Mouse (Mus musculus) CH12.LX (cell line): Measurements from ENCODE around the gene Gpr108. TPM values are rescaled to one million over a fixed set of nuclear protein-coding genes. Genes with fewer than 3 reads are reported as not detected.

Experiments
- DNase-seq: peaks from one replicate; pipeline ENCODE4 v3.0.0-alpha.2; 2013; ENCODE audit errors: extremely low read depth
- H3K27ac ChIP-seq: 2 replicates; pipeline ENCODE4 v1.5.1; 2012; ENCODE audit warnings: low read depth, mild to moderate bottlenecking, control low read depth, moderate library complexity; ENCODE audit not compliant: insufficient read depth
- H3K27me3 ChIP-seq: replicated peaks from 2 replicates; pipeline ENCODE3; 2012; ENCODE audit warnings: inconsistent platforms
- H3K36me3 ChIP-seq, 2 experiments: replicated peaks in 1 of 2; 2 replicates each; pipeline versions ENCODE3 to v1.6.1; 2012; ENCODE audit warnings: inconsistent platforms in 1 of 2, low read length in 1 of 2, mild to moderate bottlenecking in 1 of 2, mixed read lengths in 1 of 2, moderate library complexity in 1 of 2; ENCODE audit not compliant: control insufficient read depth in 1 of 2, insufficient read depth in 1 of 2
- H3K4me1 ChIP-seq, 2 experiments: 2 replicates each; pipeline ENCODE4 v1.6.1; 2012; ENCODE audit warnings: inconsistent platforms in 1 of 2, moderate library complexity in 1 of 2; ENCODE audit not compliant: insufficient read depth in 2 of 2, control insufficient read depth in 1 of 2
- H3K4me2 ChIP-seq: 2 replicates; pipeline ENCODE4 v1.6.1; 2012; ENCODE audit warnings: low read depth, mild to moderate bottlenecking, control low read depth; ENCODE audit not compliant: poor library complexity, insufficient read depth, severe bottlenecking
- H3K4me3 ChIP-seq, 3 experiments: fragments of 150-350 bp in 1 of 3; sonication (generic) in 1 of 3; replicated peaks in 1 of 3; 2 replicates each; pipeline versions ENCODE3 to v1.5.1; 2011 to 2012; ENCODE audit warnings: low read depth in 2 of 3, low read length in 2 of 3, mild to moderate bottlenecking in 2 of 3, moderate library complexity in 2 of 3, control low read depth in 1 of 3, improper control_type of control experiment in 1 of 3, inconsistent platforms in 1 of 3, mixed read lengths in 1 of 3; ENCODE audit not compliant: poor library complexity in 1 of 3
- H3K79me2 ChIP-seq: replicated peaks from 2 replicates; pipeline ENCODE4 v1.6.1; 2012; ENCODE audit warnings: mild to moderate bottlenecking, moderate library complexity; ENCODE audit not compliant: control insufficient read depth, poor library complexity, insufficient read depth, severe bottlenecking; ENCODE audit errors: extremely low read depth
- H3K9ac ChIP-seq: 2 replicates; pipeline ENCODE4 v1.6.1; 2012; ENCODE audit warnings: low read depth, mild to moderate bottlenecking, control low read depth, moderate library complexity; ENCODE audit not compliant: insufficient read depth
- H3K9me3 ChIP-seq: replicated peaks from 2 replicates; pipeline ENCODE3; 2012; ENCODE audit warnings: low read length, inconsistent platforms, mixed read lengths
- BHLHE40 ChIP-seq: IDR thresholded peaks from 2 replicates; pipeline ENCODE4 v1.6.1; 2011; ENCODE audit warnings: mild to moderate bottlenecking, low read depth, low read length, improper control_type of control experiment
- CHD1 ChIP-seq: IDR thresholded peaks from 2 replicates; pipeline ENCODE4 v1.6.1; 2012; ENCODE audit warnings: low read depth, low read length, improper control_type of control experiment, inconsistent platforms
- CHD2 ChIP-seq: IDR thresholded peaks from 2 replicates; pipeline ENCODE4 v1.6.1; 2011; ENCODE audit warnings: low read length, improper control_type of control experiment
- E2F4 ChIP-seq: IDR thresholded peaks from 2 replicates; pipeline ENCODE4 v1.6.1; 2011; ENCODE audit warnings: low read depth, low read length, improper control_type of control experiment; ENCODE audit not compliant: insufficient replicate concordance
- ELF1 ChIP-seq: IDR thresholded peaks from 2 replicates; pipeline ENCODE4 v1.6.1; 2014; ENCODE audit warnings: low read depth, mild to moderate bottlenecking, inconsistent platforms, low read length, improper control_type of control experiment
- EP300 ChIP-seq: IDR thresholded peaks from 2 replicates; pipeline ENCODE4 v1.6.1; 2011; ENCODE audit warnings: low read length, improper control_type of control experiment
- ETS1 ChIP-seq: conservative IDR thresholded peaks from 2 replicates; pipeline ENCODE4 v1.6.1; 2012; ENCODE audit warnings: low read depth, mild to moderate bottlenecking, inconsistent platforms, low read length, improper control_type of control experiment, moderate library complexity
- JUND ChIP-seq: conservative IDR thresholded peaks from 2 replicates; pipeline ENCODE4 v1.6.1; 2011; ENCODE audit warnings: low read depth, low read length, improper control_type of control experiment
- KAT2A ChIP-seq: IDR thresholded peaks from 2 replicates; pipeline ENCODE4 v1.6.1; 2012; ENCODE audit warnings: low read length, improper control_type of control experiment, inconsistent platforms; ENCODE audit not compliant: insufficient replicate concordance
- MAFK ChIP-seq: IDR thresholded peaks from 2 replicates; pipeline ENCODE4 v1.6.1; 2011; ENCODE audit warnings: low read length, improper control_type of control experiment; ENCODE audit not compliant: insufficient replicate concordance
- MAZ ChIP-seq: IDR thresholded peaks from 2 replicates; pipeline ENCODE4 v1.6.1; 2012; ENCODE audit warnings: low read depth, mild to moderate bottlenecking, inconsistent platforms, low read length, improper control_type of control experiment, moderate library complexity
- MEF2A ChIP-seq: IDR thresholded peaks from 2 replicates; pipeline ENCODE4 v1.6.1; 2014; ENCODE audit warnings: low read depth, mild to moderate bottlenecking, inconsistent platforms, low read length, improper control_type of control experiment, borderline replicate concordance
- MYC ChIP-seq: IDR thresholded peaks from 2 replicates; pipeline ENCODE4 v1.6.1; 2011; ENCODE audit warnings: low read depth, mild to moderate bottlenecking, improper control_type of control experiment, low read length
- NELFE ChIP-seq: IDR thresholded peaks from 2 replicates; pipeline ENCODE4 v1.6.1; 2011; ENCODE audit warnings: low read depth, low read length, improper control_type of control experiment
- SIN3A ChIP-seq: IDR thresholded peaks from 2 replicates; pipeline ENCODE4 v1.6.1; 2012; ENCODE audit warnings: low read length, improper control_type of control experiment, inconsistent platforms
- TBP ChIP-seq: conservative IDR thresholded peaks from 2 replicates; pipeline ENCODE4 v1.6.1; 2011; ENCODE audit warnings: low read depth, low read length, improper control_type of control experiment
- TCF12 ChIP-seq: IDR thresholded peaks from 2 replicates; pipeline ENCODE4 v1.6.1; 2014; ENCODE audit warnings: low read depth, mild to moderate bottlenecking, inconsistent platforms, low read length, improper control_type of control experiment
- ZC3H11A ChIP-seq: IDR thresholded peaks from 2 replicates; pipeline ENCODE4 v1.6.1; 2012; ENCODE audit warnings: low read depth, mild to moderate bottlenecking, inconsistent platforms, low read length, improper control_type of control experiment
- ZKSCAN1 ChIP-seq: IDR thresholded peaks from 2 replicates; pipeline ENCODE4 v1.6.1; 2012; ENCODE audit warnings: low read depth, inconsistent platforms, low read length, improper control_type of control experiment, borderline replicate concordance
- ZNF384 ChIP-seq: IDR thresholded peaks from 2 replicates; pipeline ENCODE4 v1.6.1; 2012; ENCODE audit warnings: low read depth, low read length, improper control_type of control experiment, inconsistent platforms
- dilution Hi-C: fragments of 300-500 bp; cut with MboI; formaldehyde crosslinking; loops from 2 replicates; pipeline ENCODE4 v1.14.3; 2020; ENCODE audit warnings: low sequenced_read_pairs; ENCODE audit not compliant: extremely low pct_unique_long_range_greater_than_20kb, extremely low pct_ligation_motif_present
- in situ Hi-C: fragments of 300-500 bp; cut with MboI; formaldehyde crosslinking; loops from 3 replicates; pipeline ENCODE4 v1.14.3; 2019; ENCODE audit warnings: low sequenced_read_pairs, low pct_ligation_motif_present, low pct_unique_long_range_greater_than_20kb, mixed read lengths
- polyA plus RNA-seq: library from polyadenylated mRNA; unstranded; fragments of >175 nt; gene quantifications from 2 replicates; pipeline ENCODE4 v1.2.1, GENCODE M21; 2012; ENCODE audit warnings: low read depth; ENCODE audit not compliant: insufficient read length
- total RNA-seq, 2 experiments: library from RNA; depleted of rRNA; stranded (reverse); fragments of 300-350 nt in 1 of 2; fragments of >200 nt in 1 of 2; gene quantifications; 2 replicates each; pipeline ENCODE4 v1.2.3; 2012 to 2014

The Gpr108 gene
- total and polyA plus RNA-seq, 3 experiments: 20.2 to 32.0 (median 25.0) TPM

GRCm38 (mm10) chr17:57231321-57231771 is 16.9 kb downstream of the Gpr108 start:
- H3K4me2 ChIP-seq: no peak overlapping the region
- H3K9me3 ChIP-seq: no peaks in the 10 kb centered on the region
- H3K36me3 ChIP-seq: peaks cover 20 to 29% of the 10 kb centered on the region in 2 experiments
- in situ Hi-C loops: no loop called here
- no peak overlapping the region for H3K9ac ChIP-seq
- no peak overlapping the region for H3K27ac ChIP-seq
- no peaks in the 10 kb centered on the region for H3K79me2 ChIP-seq
- no peaks in the 10 kb centered on the region for H3K27me3 ChIP-seq
- no peak for DNase-seq
- TF ChIP-seq BHLHE40 (no peak), ELF1 (no peak), MEF2A (no peak), E2F4 (no peak), TCF12 (no peak), ZKSCAN1 (no peak), KAT2A (no peak), ZC3H11A (no peak), MYC (no peak), EP300 (no peak), NELFE (no peak), MAFK (no peak), MAZ (no peak), JUND (no peak), ETS1 (no peak), CHD1 (no peak), SIN3A (no peak), CHD2 (no peak)
- H3K4me1 ChIP-seq: peaks cover 3 to 13% of the 10 kb centered on the region in 2 experiments; a peak in 3 of 4 replicates
- dilution Hi-C loops: no loop called here
- no peak overlapping the region for H3K4me3 ChIP-seq

- H3K4me1 ChIP-seq: peaks cover 3 to 13% of the 10 kb centered on the region in 2 experiments; a peak in 3 of 4 replicates
- H3K27me3 ChIP-seq: no peaks in the 10 kb centered on the region
- H3K36me3 ChIP-seq: peaks cover 15 to 22% of the 10 kb centered on the region in 2 experiments
- H3K9me3 ChIP-seq: no peaks in the 10 kb centered on the region
- no peaks in the 10 kb centered on the region for H3K79me2 ChIP-seq
- TF ChIP-seq TBP (no peak), MAFK (no peak), ZNF384 (no peak)
- dilution Hi-C loops (no loop called here), in situ Hi-C loops (no loop called here)
- no peak overlapping the region for H3K4me3 ChIP-seq
- no peak overlapping the region for H3K9ac ChIP-seq
- no peak overlapping the region for H3K4me2 ChIP-seq
- DNase-seq: no peak
- H3K27ac ChIP-seq: no peak overlapping the region
Measured at GRCm38 (mm10) chr17:57230728-57231125, 17.5 kb downstream of the Gpr108 start.
